Mouse (Mus musculus) hematopoietic stem cell, adult 5-6 weeks (primary cell): ENCODE results near the gene Fam114a2. TPM values are rescaled to one million over a fixed set of nuclear protein-coding genes. Genes with fewer than 3 reads are reported as not detected.
"Not testable (repeated sequence)": the region's sequence is repeated elsewhere in the genome, so short reads cannot be mapped to it uniquely, and the experiment has no call there.

Source experiments
- ATAC-seq, 2 experiments: fragments of 125-278 bp in 1 of 2; replicated peaks in 1 of 2; 2 replicates each; pipeline ENCODE4 v1.8.0; 2016 to 2017; ENCODE audit warnings: inconsistent platforms in 2 of 2, mild to moderate bottlenecking in 2 of 2, moderate number of reproducible peaks in 2 of 2, low read depth in 1 of 2, moderate TSS enrichment in 1 of 2; ENCODE audit not compliant: low FRiP score in 2 of 2, poor library complexity in 2 of 2, severe bottlenecking in 2 of 2, insufficient read depth in 1 of 2, low TSS enrichment in 1 of 2
- total RNA-seq: library from RNA; stranded (forward); fragments of 172-1452, 232-1000 nt; gene quantifications from 2 replicates; pipeline ENCODE4 v1.2.3, GENCODE M21; 2017

Fam114a2 gene
- 49.3 and 51.9 TPM in 2 replicates for total RNA-seq

DNA sequence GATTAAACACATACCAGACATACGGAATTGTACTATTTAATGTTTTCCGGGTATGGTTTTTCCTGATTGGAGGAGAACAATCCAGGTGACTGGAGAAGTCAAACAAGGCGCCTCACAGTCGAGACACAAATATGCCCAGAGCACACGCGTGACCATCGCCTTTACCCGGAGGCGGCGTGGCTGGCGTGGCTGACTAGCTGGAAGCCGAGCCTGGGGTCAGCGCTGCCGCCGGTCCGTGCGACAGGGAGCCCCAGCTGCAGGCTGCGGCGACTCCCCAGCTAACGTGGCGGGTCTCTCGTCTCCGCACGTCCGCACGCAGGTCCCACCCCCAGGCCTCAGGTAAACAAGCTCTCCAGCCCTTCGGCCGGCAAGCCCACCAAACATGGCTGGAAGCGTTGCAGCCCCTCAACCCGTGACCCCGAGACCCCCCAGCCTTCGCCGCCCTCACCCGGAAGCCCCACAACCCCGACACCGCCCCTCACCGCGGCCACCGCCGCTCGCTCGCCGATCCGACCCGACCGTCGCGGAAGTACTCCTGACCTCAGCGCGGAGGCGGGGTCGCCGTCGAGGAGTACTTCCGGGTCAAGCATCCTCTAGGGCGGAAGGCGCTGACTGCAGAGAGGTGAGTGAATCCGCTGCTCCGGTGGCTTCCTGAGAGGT is at the start of gene Fam114a2, which contains the start of gene Mfap3:
Fam114a2 (minus strand) TSS at position 527 of the 660 bp plus-strand sequence.
Mfap3 (plus strand) TSS at position 574 of the 660 bp plus-strand sequence.
- ATAC-seq: peak; percentile 96 to 97

DNA sequence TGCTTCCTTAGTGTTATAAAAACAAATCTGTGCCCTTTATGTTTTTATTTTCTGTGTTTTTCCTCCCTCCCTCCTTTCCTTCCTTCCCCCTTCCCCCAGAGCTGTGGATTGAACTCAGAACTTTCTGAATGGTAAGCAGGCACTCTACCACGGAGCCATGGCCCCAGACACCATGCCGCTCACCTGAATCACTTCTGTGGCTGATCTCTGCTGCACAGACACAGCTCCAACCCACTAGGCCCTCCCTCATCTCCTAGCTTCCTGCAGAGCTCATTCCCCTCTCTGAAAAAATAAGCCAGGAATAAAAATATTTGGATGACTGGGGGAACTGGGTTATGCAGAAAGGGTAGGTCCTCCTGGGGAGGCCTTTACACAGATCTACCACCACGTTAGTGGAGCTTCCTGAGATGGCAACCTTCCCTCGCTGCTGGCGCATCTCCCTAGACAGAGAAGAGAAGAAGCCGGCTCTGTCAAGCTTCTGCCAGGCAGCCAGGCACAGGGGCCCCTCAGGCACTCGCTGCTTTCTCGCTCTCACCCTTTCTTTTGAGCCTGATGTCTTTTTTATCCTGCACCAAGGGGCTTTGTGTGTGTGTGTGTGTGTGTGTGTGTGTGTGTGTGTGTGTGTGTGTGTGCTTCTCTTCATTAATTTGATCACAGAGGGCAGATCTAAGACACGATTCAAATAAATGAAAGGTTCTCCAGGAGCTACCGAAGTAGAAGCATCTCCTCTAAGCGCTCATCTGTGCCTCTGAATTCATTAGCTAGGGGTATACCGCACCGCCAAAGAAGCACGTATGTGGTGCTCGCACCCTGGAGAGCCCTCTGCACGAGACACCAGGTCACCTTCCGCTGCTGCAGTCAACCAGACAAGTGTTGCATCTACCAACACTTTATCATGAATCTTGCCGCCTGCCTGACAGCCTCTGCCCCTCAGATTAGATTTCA is 47.9 kb upstream of the Fam114a2 start:
- ATAC-seq: no peak

DNA sequence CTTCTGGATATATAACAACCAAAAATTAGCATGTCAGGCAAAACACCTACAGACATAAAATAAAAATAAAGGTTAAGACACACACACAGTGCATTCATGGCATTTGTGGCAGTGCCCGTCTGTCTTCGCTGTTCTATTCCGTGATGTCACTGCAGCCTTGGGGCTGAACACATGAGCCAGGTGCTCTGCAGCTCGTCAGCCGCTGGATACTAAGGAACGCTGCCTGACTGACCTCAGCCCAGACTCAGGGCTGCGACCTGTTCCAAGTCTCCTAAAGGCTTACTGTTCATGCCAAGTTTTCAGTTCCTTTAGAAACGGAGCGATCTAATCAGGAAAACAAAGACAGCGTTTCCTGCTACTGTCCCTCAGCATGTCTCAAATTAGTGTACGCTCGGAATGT is 46.1 kb upstream of the Fam114a2 start:
- no peak for ATAC-seq

DNA sequence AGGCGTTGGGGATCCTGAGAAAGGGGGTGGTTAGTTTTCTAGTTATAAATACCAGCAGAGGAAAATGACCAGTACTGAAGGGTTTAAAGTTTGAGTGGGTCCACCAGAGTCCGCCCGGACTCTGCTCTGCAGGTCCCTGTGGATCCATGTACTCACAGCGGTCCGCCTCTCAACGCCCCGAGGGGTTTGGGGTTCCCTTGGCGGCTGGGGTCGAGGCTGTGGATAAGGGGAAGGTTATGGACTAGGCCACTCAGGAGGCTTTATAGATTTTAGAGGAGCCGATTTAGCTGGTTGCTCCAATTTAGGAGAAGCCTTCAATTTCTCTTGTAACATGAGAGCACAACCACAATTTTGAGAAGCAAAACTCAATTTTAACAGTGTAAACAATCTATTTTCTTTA is 39.5 kb upstream of the Fam114a2 start:
- not testable (repeated sequence) for ATAC-seq

DNA sequence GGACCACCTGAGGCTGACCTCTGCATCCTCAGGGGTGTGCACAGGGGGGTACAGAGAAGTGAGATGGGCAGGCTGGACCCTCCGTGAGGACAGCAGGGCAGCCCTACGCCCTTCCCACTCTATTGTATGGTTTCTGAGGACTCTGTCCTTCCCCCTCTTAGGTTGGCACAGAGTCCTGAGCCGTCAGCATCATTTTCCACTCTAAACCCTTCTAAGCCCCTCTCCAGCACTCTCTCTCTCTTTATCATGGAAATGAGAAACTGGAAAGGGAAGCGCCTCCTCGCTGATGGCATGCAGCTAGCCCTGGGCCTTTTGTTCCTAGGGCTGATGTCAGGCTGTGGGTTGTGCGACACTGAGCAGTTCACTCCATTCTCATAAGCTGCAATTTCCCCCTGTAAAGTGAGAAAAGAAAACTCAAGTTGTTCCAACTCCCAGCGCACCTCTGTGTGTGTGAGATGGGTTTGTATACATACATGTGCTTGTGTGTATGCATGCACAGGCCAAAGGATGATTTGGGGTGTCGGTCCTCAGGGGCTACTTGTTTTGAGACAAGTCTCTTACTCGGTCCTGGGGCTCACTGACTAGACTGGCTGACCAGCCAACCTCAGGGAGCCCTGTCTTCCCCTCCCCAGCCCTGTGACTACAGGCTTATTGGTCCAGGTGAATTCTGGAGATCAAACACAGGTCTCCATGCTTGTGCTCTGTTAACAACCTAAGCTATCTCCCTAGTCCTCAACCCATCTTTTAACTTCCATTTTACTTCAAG is 34.8 kb upstream of the Fam114a2 start:
- no peak for ATAC-seq

DNA sequence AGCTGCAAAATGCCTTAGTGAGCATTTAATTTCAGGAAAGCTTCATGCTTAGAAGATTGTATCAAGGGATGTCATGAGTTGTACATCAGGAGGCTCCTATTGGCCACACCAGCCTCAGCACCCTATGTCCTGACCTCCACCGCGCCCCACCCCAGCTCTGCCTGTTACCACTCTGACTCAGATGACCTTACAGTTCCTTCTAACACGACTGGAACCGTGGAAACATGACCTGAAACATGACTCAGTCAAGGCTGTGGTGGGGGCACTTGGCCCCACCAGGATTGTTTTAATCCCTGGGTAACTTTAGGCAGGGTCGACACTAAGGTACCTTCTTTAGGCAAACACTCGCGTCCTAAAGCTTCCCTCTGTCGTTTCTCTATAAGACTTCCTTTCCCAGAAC is 32.6 kb upstream of the Fam114a2 start:
- ATAC-seq: no peak

DNA sequence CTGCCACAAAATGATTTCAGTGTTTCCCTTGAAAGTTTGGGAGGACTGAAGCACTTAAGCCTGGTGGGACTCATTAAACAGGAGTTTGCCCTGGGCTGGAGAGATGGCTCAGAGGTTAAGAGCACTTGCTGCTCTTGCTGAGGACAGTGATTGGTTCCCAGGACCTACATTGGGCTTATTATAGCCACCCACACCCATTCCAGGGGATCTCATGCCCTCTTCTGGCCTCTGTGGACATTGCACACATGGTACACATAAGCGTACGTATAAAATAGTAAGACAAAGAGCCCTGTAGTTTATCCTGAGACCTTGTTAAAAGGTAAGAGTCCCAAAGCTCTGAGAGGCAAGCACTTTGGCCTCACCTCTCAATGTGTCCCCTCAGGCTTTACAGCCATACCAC is 31.8 kb upstream of the Fam114a2 start:
- ATAC-seq: no peak

DNA sequence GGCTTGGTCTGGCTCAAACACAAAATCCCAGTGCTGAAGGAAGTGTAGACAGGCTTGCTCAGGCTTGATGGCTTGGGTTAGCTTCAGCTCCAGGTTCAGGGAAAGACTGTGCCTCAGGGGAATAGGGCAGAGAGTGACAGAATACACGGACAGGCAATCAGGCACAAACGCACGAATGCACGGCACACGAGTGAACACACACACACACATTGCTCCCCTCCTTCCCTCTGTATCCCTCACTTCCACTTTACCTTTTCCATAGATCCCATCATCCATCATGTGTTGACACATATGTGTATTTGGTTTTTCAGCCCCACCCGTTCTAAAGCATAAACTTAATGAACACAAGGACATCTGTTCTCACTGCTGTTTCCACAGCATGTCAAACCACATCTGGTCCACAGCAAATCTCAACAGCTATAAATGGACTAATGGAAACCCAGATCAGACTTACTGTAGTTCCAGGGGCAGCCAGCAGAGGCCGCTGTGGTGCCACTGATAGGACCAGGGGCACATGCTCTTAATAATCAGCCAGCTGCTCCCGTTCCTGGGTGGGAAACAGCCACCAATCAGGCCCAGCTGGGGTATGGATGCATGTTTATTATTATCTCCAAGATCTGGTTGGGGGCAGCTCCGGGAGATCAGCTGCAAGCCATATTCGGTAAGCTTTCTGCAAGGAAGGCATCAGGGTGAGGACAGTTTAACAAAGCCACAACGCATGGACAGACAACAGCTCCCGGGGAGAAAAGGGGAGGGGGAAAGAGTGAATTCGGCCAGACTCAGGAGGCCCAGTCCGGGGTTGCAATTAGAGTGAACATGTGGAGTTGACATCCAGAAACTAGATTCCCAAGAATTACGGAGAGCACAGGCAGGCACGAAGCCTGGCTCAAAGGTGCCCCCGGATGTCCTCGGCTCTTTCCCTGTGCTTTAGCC is 30.5 kb upstream of the Fam114a2 start:
- ATAC-seq: peak; percentile 73 to 78; a peak in 3 of 4 replicates

DNA sequence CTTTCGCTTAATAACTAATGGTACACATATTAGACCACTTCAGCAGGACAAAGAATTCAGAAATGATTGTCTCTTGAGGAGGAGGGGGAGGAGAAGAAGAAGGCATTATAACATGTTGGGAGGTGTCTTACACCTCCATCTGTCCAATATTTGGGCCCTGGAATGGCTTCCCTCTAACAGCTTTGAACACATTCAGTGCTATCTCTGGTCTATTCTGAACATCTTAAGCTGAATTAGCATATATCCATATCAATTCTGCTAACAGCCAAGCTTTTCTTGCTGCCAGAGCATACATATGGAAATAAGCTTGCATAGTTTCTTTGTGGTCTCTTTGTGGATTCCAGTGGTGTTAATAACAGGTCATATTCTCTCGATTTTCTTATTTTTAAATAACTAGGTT is 22.3 kb upstream of the Fam114a2 start:
- ATAC-seq: no peak

DNA sequence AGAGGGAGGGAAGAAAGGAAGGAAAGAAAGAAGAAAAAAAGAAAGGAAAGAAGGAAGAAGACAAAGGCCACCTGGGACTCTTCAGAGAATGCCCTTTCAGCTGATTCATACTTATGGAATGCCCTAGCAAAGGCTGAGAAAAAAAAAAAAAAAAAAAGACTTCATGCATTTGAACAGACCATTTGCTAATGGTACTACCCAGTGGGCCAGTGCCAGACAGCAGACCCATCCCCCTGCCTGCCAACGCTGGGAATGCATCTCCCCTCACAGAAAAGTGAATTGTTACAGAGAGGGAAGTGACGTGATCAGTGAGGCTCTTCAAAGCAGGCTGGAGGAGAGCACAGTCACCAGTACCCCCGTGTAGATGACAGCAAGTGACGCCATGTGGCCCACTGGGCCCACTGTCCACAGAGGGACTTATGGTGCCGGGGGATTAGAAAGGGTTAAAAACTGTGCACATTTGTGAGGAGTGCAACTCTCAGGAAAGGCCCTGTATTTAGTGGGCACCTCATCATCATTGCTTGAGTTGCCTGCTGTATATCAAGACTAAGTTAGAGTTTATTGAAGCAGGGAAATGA is 21.5 kb upstream of the Fam114a2 start:
- ATAC-seq: no peak

DNA sequence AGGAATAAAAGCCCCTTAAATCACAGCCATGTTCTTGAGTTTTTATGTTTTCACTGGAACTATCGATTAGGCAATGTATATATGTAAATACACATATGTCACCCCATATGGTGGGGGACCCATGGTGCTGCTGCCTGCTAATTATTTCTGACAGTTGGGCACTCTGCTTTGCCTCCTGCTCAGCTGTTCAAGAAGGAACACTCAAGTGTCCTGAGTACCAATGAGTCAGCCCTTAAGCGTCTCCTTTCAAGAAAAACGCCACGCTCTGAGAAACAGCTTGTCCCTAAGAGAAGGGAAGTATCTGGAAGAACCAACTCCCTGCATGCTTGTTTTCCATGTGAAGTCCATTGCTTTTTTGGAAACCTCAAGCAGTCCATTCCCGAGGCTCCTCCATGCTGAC is 17.5 kb upstream of the Fam114a2 start:
- no peak for ATAC-seq

DNA sequence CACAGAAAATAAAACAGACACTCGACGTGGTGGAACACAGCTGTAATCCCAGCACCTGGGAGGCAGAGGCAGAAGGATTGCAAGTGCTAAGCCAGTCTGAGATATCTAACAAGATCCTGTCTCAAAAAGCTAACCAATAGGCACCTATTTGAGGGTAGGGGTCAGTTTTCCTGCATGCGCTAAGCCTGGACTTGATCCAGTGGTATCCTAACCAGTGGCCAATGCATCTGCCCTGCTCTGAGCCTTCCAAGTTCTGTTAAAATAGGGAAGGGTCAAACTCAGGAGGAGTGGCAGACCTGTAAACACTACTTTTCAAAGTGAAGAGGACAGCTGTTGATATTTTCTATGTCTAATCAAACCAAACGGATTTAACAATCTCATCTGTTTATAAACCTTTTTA is 13.9 kb upstream of the Fam114a2 start:
- ATAC-seq: no peak

DNA sequence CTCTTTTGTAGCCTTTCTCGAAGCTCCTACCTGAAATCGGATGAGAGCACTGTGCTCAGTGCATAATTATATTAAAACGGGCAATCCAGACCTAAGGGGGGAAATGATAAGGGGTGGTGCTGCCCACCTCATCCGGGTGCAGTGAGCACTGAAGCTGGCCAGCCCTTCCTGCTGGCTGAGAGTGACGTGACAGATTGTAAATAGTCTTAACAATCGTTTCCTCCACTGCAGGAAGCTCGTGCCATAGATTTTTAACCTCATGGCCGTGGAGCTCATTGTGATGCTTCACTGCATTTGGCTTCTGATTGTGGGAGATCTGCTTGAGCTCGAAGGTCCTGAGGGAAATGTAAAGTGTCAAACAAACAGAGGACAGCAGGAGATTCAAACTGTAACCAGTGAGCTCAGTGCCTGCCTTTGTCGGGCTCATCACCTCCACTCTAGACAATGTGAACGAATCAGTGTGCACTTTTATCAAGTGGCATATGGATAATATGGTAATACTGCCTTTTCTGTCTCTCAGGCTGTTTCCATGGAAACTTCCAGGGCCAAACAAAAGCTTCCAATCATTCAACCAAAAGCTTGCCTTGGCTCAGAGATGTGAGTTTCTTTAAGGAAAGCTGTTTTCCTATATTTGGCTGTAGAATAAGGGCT is 13.0 kb upstream of the Fam114a2 start:
- ATAC-seq: peak; percentile 80

DNA sequence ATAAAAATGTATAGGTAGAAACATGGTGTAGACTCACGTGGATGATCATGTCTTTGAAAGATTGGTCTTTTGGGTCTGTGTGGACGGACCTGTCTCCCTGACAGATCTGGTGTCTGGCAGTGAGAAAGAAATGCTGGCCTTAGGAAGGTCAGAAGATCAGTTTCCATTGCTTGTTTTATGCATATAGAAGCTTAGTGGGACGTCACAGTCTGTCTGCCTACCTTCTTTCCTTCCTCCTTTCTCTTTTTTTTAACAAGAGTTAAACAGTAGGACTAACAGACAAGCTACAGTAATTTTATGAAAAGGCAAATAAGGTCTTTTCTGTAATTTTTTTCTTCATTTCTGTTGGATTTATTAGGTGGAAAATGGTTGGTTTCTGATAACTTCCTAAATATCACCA is 10.7 kb upstream of the Fam114a2 start:
- ATAC-seq: no peak

DNA sequence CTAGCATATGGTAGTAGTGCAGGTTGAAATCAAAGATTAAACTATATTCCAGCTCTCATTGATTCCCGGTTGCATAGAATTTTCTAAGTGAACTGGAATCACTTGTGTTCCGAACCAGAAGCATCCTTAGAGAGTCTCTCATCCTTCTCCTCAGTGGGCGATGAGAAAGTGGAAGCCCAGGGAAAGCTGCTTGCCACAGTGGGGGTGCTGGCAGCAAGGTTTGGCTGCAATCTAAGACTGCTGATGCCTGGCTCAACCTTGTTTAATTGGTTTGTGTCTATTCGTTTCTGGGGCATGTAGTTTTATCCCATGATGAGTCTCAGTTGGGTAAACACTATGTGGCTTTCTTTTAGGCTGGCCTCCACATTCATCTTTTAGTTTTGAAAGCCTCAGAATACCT is 9.1 kb upstream of the Fam114a2 start:
- no peak for ATAC-seq

DNA sequence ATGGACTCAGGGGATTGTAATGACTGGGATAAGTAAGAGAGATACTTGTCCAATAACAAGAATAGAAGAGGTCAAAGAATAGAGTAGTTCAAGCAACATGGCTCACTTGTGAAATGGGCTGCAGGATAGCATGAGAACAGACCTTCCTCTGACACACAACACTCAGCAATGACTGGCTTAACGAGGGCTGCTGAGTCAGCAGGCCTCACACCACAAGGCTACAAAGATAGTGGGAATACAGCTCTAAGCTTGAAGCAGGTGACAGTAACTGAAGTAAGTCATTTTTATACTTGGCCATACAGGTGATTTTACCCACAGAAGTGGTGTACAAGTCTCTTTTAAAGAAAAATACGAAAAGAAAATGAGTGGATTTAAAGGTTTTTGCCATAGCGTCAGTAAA is 7.5 kb upstream of the Fam114a2 start:
- no peak for ATAC-seq
